Mouse (Mus musculus) brain, embryonic 14.5 days (tissue): ENCODE measurements around the gene Lpar3. TPM values are rescaled to one million over a fixed set of nuclear protein-coding genes. Genes with fewer than 3 reads are reported as not detected.

Source experiments
- DNase-seq: peaks from one replicate; pipeline ENCODE4 v3.0.0-alpha.2; 2011; ENCODE audit warnings: low read depth
- CTCF ChIP-seq: fragments of 200-500 bp; IDR thresholded peaks from 2 replicates; pipeline ENCODE4 v1.5.1; 2012; ENCODE audit warnings: inconsistent platforms, mild to moderate bottlenecking, moderate library complexity, borderline replicate concordance; ENCODE audit not compliant: insufficient read depth, insufficient read length; ENCODE audit errors: extremely low read depth
- POLR2A ChIP-seq: fragments of 200-500 bp; IDR thresholded peaks from 2 replicates; pipeline ENCODE4 v1.6.1; 2012; ENCODE audit warnings: mild to moderate bottlenecking, inconsistent platforms, borderline replicate concordance; ENCODE audit not compliant: poor library complexity, insufficient read depth, insufficient read length, severe bottlenecking; ENCODE audit errors: extremely low read depth
- polyA plus RNA-seq: library from polyadenylated mRNA; depleted of rRNA; stranded (reverse); fragments of >200 nt; gene quantifications from 2 replicates; pipeline ENCODE4 v1.2.3, GENCODE M21; 2012; rRNA removed

Lpar3 gene
- polyA plus RNA-seq, 1 experiment: 0.52 TPM

GRCm38 (mm10) chr3:146326743-146327536 is 106.2 kb downstream of the Lpar3 start:
- TF ChIP-seq CTCF (no peak), POLR2A (no peak)
- DNase-seq: peak; percentile 52

DNA sequence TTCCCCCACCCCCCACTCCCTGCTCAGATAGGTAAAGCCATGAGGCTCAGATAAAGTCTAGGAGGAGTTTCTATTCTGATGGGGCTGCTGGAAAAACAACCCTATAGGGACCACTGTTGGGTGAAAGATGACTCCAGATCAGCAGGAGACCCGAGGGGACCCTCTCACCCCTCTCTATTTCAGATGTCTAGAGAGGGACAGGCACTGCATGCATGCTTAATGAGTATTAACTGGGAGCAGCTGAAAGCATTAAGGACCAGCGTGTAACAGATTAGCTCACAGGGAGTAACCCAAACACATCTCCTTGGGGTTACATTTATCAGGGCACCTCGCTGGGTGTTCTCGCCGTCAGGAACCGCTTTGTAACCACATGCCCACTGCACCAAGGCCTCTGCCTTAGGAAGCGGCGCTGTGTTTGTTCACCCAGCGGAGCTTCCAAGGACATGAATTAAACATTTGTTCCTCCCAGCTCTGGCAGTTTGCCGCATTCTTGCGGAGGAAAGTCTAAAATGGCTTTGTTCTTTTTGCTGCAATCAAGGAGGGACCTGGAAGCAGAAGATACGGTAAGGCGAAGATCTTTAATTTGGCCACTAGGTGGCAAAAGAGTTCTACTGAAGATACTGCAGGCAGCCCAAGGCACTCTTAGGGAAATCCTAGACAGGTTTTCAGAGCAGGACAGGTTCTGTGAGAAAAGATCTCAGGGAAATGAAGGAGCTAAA is 106.9 kb downstream of the Lpar3 start:
- no peak for TF ChIP-seq POLR2A
- TF ChIP-seq CTCF: peak; percentile 70; the same call in 1 of the 2 replicates
- DNase-seq: peak; percentile 98

- TF ChIP-seq POLR2A (no peak), CTCF (no peak)
- no peak for DNase-seq
Measured at GRCm38 (mm10) chr3:146328749-146329148, 108.0 kb downstream of the Lpar3 start.

DNA sequence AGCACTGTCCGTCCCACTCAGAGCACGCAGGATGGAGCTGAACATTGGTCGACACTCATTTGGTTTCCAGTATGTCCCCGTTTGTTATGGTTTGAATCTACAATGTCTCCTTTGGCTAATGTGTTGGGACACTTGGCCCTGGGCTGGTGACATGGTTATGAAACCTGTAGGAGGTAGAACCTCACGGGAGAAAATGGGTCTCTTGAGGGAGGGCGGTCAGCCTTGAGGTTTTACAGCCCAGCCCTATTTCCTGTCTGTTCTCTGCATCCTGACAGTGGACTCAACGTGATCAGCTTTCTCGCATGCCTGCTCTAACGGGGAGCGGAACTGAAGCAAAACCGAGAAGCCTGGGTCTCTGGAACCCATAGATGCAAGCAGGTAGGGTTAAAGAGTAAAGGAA is 111.1 kb downstream of the Lpar3 start:
- no peak for DNase-seq
- TF ChIP-seq POLR2A: no peak

- DNase-seq: no peak
- no peak for TF ChIP-seq CTCF
Measured at GRCm38 (mm10) chr3:146333270-146333669, 112.5 kb downstream of the Lpar3 start.

DNA sequence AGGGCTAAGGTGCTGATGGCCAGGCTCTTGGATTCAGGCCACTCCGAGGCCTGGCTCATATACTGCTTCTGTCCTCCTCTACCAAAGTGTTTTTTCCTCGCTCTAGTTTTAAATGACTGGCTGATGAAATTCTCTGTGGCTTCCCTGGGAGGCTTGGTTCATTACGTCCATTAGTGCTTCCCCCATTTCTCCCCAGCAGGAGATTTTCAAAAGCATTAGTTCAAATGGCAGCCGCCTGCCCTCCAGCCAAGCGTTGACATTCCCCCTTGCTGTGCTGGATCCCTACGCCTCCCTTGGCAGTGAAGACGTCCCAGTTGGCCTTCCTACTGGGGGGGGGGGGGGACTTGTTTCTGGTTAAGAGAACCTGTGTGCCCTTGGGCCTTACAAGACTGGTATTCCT is 113.3 kb downstream of the Lpar3 start:
- DNase-seq: peak; percentile 66
- no peak for TF ChIP-seq POLR2A
- no peak for TF ChIP-seq CTCF

Other genes with a start within 250 kb of the Lpar3 start
- gene Syde2, start 233.1 kb upstream of the Lpar3 start, polyA plus RNA-seq: 1.9 and 3.0 TPM in 2 replicates
- gene Wdr63, start 112.8 kb upstream of the Lpar3 start, polyA plus RNA-seq: 1.2 and 2.1 TPM in 2 replicates
- gene Mcoln3, start 103.5 kb upstream of the Lpar3 start, polyA plus RNA-seq: 0.52 and 0.73 TPM in 2 replicates
- gene Mcoln2, start 71.1 kb upstream of the Lpar3 start, polyA plus RNA-seq: 0.09 and 0.19 TPM in 2 replicates
- gene Ssx2ip, start 183.7 kb downstream of the Lpar3 start, polyA plus RNA-seq: 9.5 and 12.2 TPM in 2 replicates
- gene Ctbs, start 228.8 kb downstream of the Lpar3 start, polyA plus RNA-seq: 1.8 and 2.4 TPM in 2 replicates